Mouse (Mus musculus): Measurements from ENCODE around the gene Olfr444. TPM values are rescaled to one million over a fixed set of nuclear protein-coding genes. Genes with fewer than 3 reads are reported as not detected.

Olfr444 gene
- not detected for total RNA-seq (2021)
- long read RNA-seq, experiment 1 = 0 reads
- long read RNA-seq, experiment 2 = 0 reads

DNA sequence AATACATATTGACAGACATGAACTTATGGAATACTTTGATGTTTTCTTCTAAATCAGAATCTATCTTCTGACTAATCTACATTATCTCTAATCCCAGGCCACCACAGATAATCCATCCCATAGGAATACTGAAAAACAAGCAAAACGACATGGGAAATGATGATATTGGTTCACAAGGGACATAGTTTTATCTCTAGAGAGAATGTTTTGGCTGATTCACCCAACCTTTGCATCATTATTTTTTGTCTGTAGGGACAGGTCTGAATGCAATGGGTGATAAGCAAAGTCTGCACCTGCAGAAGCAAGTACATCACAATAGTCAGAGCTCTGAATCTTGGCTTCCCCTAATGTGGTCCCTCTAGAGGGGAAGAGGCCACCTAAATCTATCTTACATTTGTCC lies at the start of gene Olfr444:
Gene Olfr444 (plus strand): TSS at position 301 of the 400 bp plus-strand sequence.
- no peak for DNase-seq (ENCODE audit: low spot score)

DNA sequence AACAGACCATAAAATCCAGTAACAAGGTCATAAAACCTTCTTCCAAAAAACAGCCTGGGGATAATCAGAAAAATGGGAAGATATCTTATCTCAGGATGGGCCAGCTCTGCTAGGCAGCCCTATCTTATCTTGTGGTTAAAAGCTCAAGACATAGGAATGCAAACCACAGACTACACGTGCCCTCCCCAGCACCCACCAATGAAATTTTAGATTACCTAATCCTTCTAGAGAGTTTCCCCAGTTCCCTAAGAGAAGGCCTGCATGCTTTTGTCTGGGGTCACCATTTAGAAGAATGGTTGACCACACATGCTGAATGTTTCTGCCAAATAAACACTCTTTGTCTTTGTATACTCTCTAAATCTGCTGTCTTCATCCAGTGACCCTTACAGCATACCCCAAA lies 48.5 kb upstream of the Olfr444 start:
- no peak for DNase-seq (ENCODE audit: low spot score)

- no peak for DNase-seq (ENCODE audit: low spot score)
Observed at GRCm38 (mm10) chr6:42908578-42908977, 40.3 kb upstream of the Olfr444 start, which contains the start of gene Olfr447. Olfr447 (plus strand) TSS chr6:42908878.

DNA sequence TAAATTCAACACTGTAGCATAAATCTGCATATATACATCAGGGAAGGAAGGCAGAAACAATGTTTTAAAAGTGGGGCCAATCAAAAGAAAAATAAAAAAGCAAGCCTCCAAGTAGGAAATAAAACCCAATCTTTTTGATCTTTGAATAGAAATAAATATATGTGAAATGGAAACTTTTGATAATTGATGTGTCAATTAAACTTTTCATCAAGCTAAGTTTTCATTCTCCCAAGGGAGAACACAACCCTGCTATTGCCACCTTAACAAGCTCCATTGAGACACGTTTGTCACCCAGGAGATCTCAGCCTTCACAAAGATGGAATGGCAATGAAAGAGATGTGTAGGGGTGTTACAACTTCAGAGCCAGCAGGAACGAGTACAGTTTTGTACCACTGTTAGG lies 27.8 kb upstream of the Olfr444 start, which contains the start of gene Olfr446:
Gene Olfr446 (plus strand): TSS at position 301 of the 400 bp plus-strand sequence.
- DNase-seq (ENCODE audit: low spot score) = no peak

GRCm38 (mm10) chr6:42980377-42980776 lies 31.5 kb downstream of the Olfr444 start:
- DNase-seq (ENCODE audit: low spot score) = no peak

Other genes starting within 250 kb of the Olfr444 start
- gene Tcaf1, start 239.0 kb upstream of the Olfr444 start, total RNA-seq (2021) = 1 to 10 TPM; 4.7 to 4.9 TPM
- not detected for gene Olfr453, start 209.7 kb upstream of the Olfr444 start, total RNA-seq (2021)
- not detected for gene Olfr38, start 192.7 kb upstream of the Olfr444 start, total RNA-seq (2021)
- gene Olfr452, start 164.0 kb upstream of the Olfr444 start, total RNA-seq (2021) = not detected
- not detected for gene Olfr450, start 137.1 kb upstream of the Olfr444 start, total RNA-seq (2021)
- not detected for gene Olfr449, start 114.7 kb upstream of the Olfr444 start, total RNA-seq (2021)
- gene Olfr448, start 58.6 kb upstream of the Olfr444 start, total RNA-seq (2021) = not detected
- gene Olfr447, start 40.2 kb upstream of the Olfr444 start, total RNA-seq (2021) = not detected
- gene Olfr446, start 27.7 kb upstream of the Olfr444 start, total RNA-seq (2021) = not detected
- gene Olfr441, start 157.3 kb downstream of the Olfr444 start, total RNA-seq (2021) = not detected
- gene Olfr237-ps1, start 197.5 kb downstream of the Olfr444 start, total RNA-seq (2021) = not detected
- gene Olfr437, start 214.2 kb downstream of the Olfr444 start, total RNA-seq (2021) = not detected
- not detected for gene Olfr13, start 223.1 kb downstream of the Olfr444 start, total RNA-seq (2021)
- gene Olfr435, start 248.1 kb downstream of the Olfr444 start, total RNA-seq (2021) = not detected